Mouse (Mus musculus): ENCODE measurements around the gene Pcgf5.

- no peak for TF ChIP-seq POLR2A (IDR thresholded peaks at IDR 0.05; ENCODE audit: borderline replicate concordance, extremely low read depth, insufficient read depth, insufficient read length, poor library complexity, severe bottlenecking)
- TF ChIP-seq CTCF (IDR thresholded peaks at IDR 0.05; ENCODE audit: borderline replicate concordance, extremely low read depth, insufficient read depth, insufficient read length), result no peak
These were observed 29.6 kb downstream of the Pcgf5 start for GRCm38 (mm10) chr19:36377729-36378128.

All from brain, embryonic 14.5 days (tissue).